Mouse (Mus musculus): ENCODE measurements at regions not wholly inside any gene's neighbourhood (a gene's known extent, or its start where the extent isn't known, plus 50 kb on each side); places are given as distances from the start of the nearest gene placed in this dataset.

DNA sequence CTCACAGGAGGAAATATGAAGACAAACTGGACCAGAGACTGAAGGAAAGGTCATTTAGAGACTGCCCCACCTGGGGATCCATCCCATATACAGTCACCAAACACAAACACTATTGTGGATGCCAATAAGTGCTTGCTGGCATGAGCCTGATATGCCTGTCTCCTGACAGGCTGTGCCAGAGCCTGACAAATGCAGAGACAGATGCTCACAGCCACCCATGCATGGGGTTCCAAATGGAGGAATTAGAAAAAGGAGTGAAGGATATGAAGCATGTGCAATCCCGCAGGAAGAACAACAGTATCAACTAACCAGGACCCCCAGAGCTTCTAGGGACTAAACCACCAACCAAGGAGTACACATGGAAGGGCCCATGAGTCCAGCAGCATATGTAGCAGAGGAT is 505.9 kb downstream of the Gm6685 start:
- Histone ChIP-seq H3K27me3 (no peaks in the 10 kb centered on the region), H3K9me3 (no peaks in the 10 kb centered on the region), H3K36me3 (no peaks in the 10 kb centered on the region), H3K27ac (no peak overlapping the region), H3K9ac (no peak overlapping the region), H3K4me2 (replicated peaks) (no peak overlapping the region), H3K4me3 (no peak overlapping the region), H3K4me1 (no peaks in the 10 kb centered on the region)
- no peak for ATAC-seq (ENCODE audit: low FRiP score, low read depth)
- WGBS, result 95% methylated on average over 1 of the region's 1 CpGs

DNA sequence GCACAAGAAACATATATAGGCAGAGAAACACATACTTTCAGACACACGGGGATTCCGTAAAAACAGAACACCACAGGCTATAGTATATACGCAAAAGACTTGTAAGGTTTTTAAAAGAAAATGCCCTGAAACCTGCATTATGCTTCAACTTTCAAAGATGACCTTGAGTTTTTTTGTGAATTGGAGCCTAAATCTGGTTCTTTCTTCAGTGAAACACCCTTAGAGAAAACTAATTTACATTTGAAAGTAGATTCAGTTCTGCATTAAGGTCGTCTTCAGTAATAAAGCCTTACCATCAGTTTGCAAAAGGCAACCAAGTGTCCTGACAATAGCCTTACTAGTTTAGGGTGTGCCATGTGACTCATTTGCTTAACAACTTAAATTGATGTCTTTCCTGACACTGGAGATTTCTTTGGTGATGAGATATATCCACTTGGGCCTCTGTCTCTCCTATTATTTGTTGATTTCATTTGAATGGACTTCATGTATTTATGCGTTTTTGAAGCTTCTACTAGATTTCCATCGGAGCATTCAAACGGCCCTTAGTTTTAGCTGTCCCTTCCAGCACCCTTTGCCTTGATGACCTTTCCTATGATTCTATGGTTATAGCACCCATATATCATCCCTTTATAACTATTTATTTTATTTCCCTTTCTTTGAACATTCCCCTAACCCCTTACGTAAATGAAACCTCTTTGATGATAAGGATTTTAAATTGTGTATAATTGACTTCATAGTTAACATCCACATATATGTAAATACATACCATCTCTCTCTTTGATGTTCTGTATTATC is 539.6 kb downstream of the Gm6685 start:
- Histone ChIP-seq H3K27me3 (no peaks in the 10 kb centered on the region), H3K36me3 (no peaks in the 10 kb centered on the region), H3K27ac (no peak overlapping the region), H3K9me3 (no peaks in the 10 kb centered on the region), H3K4me1 (no peaks in the 10 kb centered on the region), H3K4me3 (no peak overlapping the region), H3K9ac (no peak overlapping the region), H3K4me2 (replicated peaks) (no peak overlapping the region)
- 77% methylated on average over 8 of the region's 8 CpGs for WGBS
- ATAC-seq (ENCODE audit: low FRiP score, low read depth), result no peak

DNA sequence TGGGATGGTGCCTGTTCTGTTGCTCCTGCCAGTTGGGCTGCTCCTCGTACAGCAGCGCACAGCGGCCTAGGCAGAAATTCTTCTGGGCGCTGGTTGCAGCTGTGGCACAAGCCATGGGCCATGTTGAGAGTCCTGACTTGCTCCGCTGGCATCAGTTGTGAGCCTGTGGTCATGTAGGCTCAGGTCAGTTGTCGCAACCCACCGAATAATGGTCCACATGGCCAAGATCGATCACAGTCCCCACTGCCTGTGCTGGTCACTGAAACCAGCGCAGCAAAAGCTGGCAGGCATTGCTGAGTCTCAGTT is 585.8 kb downstream of the Gm6685 start:
- ATAC-seq (ENCODE audit: low FRiP score, low read depth), result no peak
- Histone ChIP-seq H3K9ac (no peak overlapping the region), H3K4me1 (no peaks in the 10 kb centered on the region), H3K36me3 (no peaks in the 10 kb centered on the region), H3K27ac (no peak overlapping the region), H3K9me3 (no peaks in the 10 kb centered on the region), H3K27me3 (no peaks in the 10 kb centered on the region), H3K4me3 (no peak overlapping the region), H3K4me2 (replicated peaks) (0 out of 2 replicates have a peak overlapping the region, but pooled peaks have one; percentile 25)
- 74% methylated on average over 9 of the region's 9 CpGs for WGBS

DNA sequence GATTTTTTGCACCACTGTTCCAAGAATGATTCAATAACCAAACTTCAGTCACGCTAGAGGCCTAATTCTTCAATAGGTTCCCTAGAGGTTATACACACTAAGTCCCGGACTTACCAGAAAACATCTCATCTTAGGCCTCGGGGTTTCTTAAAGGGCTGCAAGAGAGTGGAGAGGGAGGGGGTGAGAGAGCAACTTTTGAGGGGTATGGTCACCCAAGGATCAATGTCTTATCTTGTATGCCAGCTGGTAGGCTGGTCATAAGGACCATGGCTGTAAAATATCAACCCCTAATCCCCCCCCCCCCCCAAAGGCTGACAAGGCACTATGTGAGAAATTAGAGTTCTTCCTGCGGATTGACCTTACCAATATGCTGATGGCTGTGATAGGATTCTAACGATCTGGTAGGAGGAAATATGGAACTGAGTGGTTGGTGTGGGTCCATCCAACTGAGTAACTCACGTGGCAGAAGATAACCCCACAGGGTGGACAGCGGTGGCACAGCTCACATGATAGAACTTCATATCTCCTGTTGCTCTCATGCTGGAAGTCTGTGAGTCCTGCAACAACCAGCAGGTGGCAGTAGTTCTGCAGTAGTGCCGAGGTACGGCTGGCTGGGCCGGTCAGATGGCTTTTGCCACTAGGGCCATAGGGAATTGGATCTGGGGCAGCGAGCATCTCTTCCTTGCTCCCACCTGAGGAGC is 586.3 kb downstream of the Gm6685 start:
- Histone ChIP-seq H3K4me2 (replicated peaks) (0 out of 2 replicates have a peak overlapping the region, but pooled peaks have one; percentile 25), H3K9me3 (no peaks in the 10 kb centered on the region), H3K4me1 (no peaks in the 10 kb centered on the region), H3K27me3 (no peaks in the 10 kb centered on the region), H3K27ac (no peak overlapping the region), H3K9ac (no peak overlapping the region), H3K4me3 (no peak overlapping the region), H3K36me3 (no peaks in the 10 kb centered on the region)
- 44% methylated on average over 11 of the region's 11 CpGs for WGBS
- ATAC-seq (ENCODE audit: low FRiP score, low read depth), result peak; percentile 32; the same call in 1 of the 2 replicates

DNA sequence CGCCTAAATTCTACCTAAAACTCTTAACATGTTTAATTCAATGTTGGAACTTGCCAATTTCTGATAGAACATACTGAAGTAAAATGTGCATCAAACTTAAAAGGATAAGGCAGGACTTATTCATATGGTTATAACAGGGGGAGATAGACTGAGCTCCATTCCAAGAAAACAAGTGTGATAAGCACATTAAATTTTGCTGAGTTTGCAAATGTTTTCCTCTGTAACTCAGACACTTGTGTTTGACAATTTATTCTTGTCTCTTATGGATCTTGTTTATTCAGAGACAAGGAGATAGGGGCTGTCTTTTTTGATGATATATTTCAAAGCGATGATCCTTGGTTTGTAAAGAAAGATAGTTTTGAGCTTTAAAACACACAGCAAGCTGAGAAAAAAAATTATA is 613.6 kb downstream of the Gm6685 start:
- WGBS, result 88% methylated on average over 2 of the region's 2 CpGs
- H3K4me1 ChIP-seq, result no peaks in the 10 kb centered on the region
- no peak overlapping the region for H3K4me2 ChIP-seq (replicated peaks)
- H3K9ac ChIP-seq, result no peak overlapping the region
- no peak overlapping the region for H3K27ac ChIP-seq
- H3K9me3 ChIP-seq, result no peaks in the 10 kb centered on the region
- no peak overlapping the region for H3K4me3 ChIP-seq
- no peaks in the 10 kb centered on the region for H3K27me3 ChIP-seq
- H3K36me3 ChIP-seq, result no peaks in the 10 kb centered on the region
- no peak for ATAC-seq (ENCODE audit: low FRiP score, low read depth)

DNA sequence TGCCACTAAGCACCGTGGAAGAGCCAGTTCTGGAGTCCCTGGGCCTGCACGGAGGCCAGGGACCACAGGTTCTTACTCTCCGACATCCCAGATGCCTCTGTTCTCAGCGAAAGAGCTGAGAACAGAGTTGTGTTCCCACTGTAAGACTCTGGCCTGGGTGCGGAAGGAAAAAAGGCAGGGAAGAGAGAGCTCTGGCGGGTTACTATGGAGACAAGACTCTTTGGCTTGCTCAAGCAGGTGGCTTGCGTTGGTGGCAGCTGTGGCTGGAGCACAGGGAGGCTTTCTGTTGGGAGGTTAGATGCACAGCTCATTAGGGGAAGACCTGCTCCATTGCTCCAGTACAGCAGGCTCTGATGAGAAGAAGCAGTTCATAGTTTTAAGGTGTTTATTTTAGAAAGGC is 618.3 kb downstream of the Gm6685 start:
- H3K9me3 ChIP-seq, result no peaks in the 10 kb centered on the region
- H3K9ac ChIP-seq, result no peak overlapping the region
- H3K27me3 ChIP-seq, result no peaks in the 10 kb centered on the region
- H3K27ac ChIP-seq, result no peak overlapping the region
- no peaks in the 10 kb centered on the region for H3K4me1 ChIP-seq
- H3K4me2 ChIP-seq (replicated peaks), result no peak overlapping the region
- no peak overlapping the region for H3K4me3 ChIP-seq
- H3K36me3 ChIP-seq, result no peaks in the 10 kb centered on the region
- no peak for ATAC-seq (ENCODE audit: low FRiP score, low read depth)
- WGBS, result 70% methylated on average over 7 of the region's 7 CpGs

DNA sequence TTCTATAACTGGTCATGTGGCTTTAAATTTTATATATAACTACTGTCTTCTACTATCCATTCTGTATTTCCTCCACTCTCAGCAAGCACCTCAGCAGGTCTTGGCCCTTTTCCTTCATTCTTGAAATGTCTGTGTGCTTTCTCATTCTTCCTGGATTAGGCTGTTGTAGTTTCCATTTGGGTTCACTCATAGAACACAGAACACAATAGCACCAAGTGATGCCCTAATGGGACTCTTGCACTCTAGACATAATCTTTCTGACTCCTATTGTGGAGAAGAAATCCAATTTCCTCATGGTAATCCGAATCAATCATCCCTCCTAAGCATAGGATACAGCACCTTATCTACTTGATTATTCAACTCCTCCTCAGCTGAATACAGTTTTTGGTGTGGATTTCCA is 667.2 kb downstream of the Gm6685 start:
- ATAC-seq (ENCODE audit: low FRiP score, low read depth), result no peak
- H3K4me1 ChIP-seq, result no peaks in the 10 kb centered on the region
- H3K9me3 ChIP-seq, result no peaks in the 10 kb centered on the region
- no peak overlapping the region for H3K4me3 ChIP-seq
- no peak overlapping the region for H3K9ac ChIP-seq
- WGBS, result 60% methylated on average over 1 of the region's 1 CpGs
- no peak overlapping the region for H3K4me2 ChIP-seq (replicated peaks)
- H3K27ac ChIP-seq, result no peak overlapping the region
- H3K27me3 ChIP-seq, result no peaks in the 10 kb centered on the region
- no peaks in the 10 kb centered on the region for H3K36me3 ChIP-seq
